Mouse (Mus musculus) E14TG2a.4 (cell line): ENCODE measurements at regions not wholly inside any gene's neighbourhood (a gene's known extent, or its start where the extent isn't known, plus 50 kb on each side); places are given as distances from the start of the nearest gene placed in this dataset.

Source experiments
- CTCF ChIP-seq: conservative IDR thresholded peaks from 2 replicates; pipeline ENCODE4 v1.5.1; 2014; ENCODE audit warnings: low read length
- NANOG ChIP-seq: IDR thresholded peaks from 2 replicates; pipeline ENCODE4 v1.6.1; 2014; ENCODE audit warnings: borderline replicate concordance, low read length, mixed read lengths

DNA sequence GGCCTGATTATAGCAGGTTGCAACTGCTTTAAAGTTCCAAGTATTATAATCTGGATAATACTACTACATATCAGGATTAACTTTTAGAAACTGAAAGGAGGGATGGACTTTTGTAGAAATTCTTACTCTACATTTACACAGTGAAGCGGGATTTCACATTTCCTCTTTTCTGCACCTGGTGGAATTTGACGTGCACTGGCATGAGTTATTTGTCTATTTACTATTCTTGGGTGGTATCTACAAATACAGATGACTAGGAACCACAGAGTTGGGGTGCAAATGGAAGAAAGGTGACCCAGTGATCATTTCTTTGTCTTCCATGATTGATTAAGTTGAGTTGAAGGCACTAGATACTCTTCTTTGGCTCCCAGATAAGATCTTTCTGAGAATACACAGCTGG lies 423.0 kb upstream of the Marcks start:
- no peak for TF ChIP-seq CTCF
- TF ChIP-seq NANOG: no peak
